Mouse (Mus musculus): ENCODE measurements around the gene Cs. TPM values are rescaled to one million over a fixed set of nuclear protein-coding genes. Genes with fewer than 3 reads are reported as not detected.

Cs gene
- total and polyA plus RNA-seq, 2 experiments from 2014 or later, result 625 to 796 TPM

GRCm38 (mm10) chr10:128298243-128298642 is 39.3 kb upstream of the Cs start:
- Histone ChIP-seq H3K4me1 (ENCODE audit: control insufficient read depth, insufficient read depth) (peaks cover 26% of the 10 kb centered on the region), H3K9me3 (replicated peaks; ENCODE audit: control insufficient read depth, low read length) (no peaks in the 10 kb centered on the region), H3K27ac (ENCODE audit: low read depth) (peak overlapping the region; percentile 79), H3K4me2 (ENCODE audit: low read depth, low read length) (no peak overlapping the region), H3K27me3 (ENCODE audit: control insufficient read depth, insufficient read depth, low read length) (no peaks in the 10 kb centered on the region), H3K4me3 (ENCODE audit: low read depth, low read length) (no peak overlapping the region), H3K9ac (replicated peaks; ENCODE audit: low read depth, low read length) (no peak overlapping the region; the same call in 1 of the 2 replicates), H3K36me3 (replicated peaks; ENCODE audit: control insufficient read depth, insufficient read depth, low read length) (peaks cover 2% of the 10 kb centered on the region; the same call in 1 of the 2 replicates)
- no peak for TF ChIP-seq CTCF (IDR thresholded peaks at IDR 0.05; ENCODE audit: low read depth)
- no peak for TF ChIP-seq EP300 (IDR thresholded peaks at IDR 0.05; ENCODE audit: low read depth)
- DNase-seq (ENCODE audit: low spot score) (no peak), ATAC-seq (ENCODE audit: insufficient read depth, low read depth) (no peak)
- WGBS, result 62% methylated on average over 6 of the region's 6 CpGs

DNA sequence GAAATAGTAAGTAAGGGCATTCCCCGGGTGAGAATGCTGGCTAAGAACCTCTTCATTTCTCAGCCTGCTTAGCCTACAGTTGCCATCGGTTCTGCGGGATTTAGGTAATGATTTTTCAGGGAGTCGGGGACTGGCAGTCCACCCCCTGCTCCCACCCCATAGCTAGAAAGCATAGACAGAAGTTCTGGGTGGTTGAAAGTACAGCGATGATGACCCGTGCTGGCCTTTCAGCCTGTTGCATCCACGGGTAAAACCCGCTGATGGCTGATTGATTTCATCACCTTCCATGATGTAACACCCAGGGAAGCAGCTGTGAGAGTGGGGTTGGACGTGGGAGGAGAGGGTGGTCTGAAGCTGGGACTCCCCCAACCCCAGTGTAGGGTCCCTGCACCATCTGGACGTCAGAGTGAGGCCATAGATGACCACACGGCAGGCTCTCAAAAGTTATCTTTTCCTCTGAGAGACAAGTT is 38.8 kb upstream of the Cs start, which contains the start of gene Il23a:
Gene Il23a (minus strand): TSS at position 51 of the 470 bp plus-strand sequence.
- WGBS, result 68% methylated on average over 11 of the region's 11 CpGs
- peak within 1 kb of the TSS; percentile 21 for H3K9ac ChIP-seq (replicated peaks; ENCODE audit: low read depth, low read length)
- no peaks in the 10 kb centered on the region for H3K9me3 ChIP-seq (replicated peaks; ENCODE audit: control insufficient read depth, low read length)
- peak within 1 kb of the TSS; percentile 14 for H3K4me3 ChIP-seq (ENCODE audit: low read depth, low read length)
- ATAC-seq (ENCODE audit: insufficient read depth, low read depth), result no peak
- DNase-seq (ENCODE audit: low spot score), result no peak
- H3K27me3 ChIP-seq (ENCODE audit: control insufficient read depth, insufficient read depth, low read length), result no peaks in the 10 kb centered on the region
- TF ChIP-seq CTCF (IDR thresholded peaks at IDR 0.05; ENCODE audit: low read depth), result no peak
- H3K27ac ChIP-seq (ENCODE audit: low read depth), result peak within 1 kb of the TSS; percentile 79
- no peaks in the 10 kb centered on the region for H3K36me3 ChIP-seq (replicated peaks; ENCODE audit: control insufficient read depth, insufficient read depth, low read length)
- peaks cover 28% of the 10 kb centered on the region for H3K4me1 ChIP-seq (ENCODE audit: control insufficient read depth, insufficient read depth)
- peak within 1 kb of the TSS; percentile 33 for H3K4me2 ChIP-seq (ENCODE audit: low read depth, low read length)

DNA sequence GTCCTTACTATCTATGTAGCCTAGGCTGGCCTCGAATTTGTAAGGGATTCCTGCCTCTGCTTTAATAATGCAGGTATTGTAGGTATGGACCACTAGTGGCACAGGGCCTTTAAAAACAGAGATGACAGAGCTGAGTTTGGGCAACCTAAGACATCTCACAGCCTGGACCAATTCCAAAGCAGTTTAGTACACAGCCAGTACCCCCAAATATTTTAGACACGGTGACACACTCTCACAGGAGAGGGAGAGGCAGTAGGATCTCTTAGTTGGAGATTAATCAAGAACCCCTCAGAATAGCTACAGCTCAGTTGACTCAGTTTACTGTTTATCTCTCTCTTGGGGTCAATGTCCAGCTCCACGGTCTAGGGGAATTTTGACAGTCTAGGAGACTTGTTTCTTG is 35.2 kb upstream of the Cs start:
- Histone ChIP-seq H3K27ac (ENCODE audit: low read depth) (peak overlapping the region; percentile 97), H3K4me2 (ENCODE audit: low read depth, low read length) (peak overlapping the region; percentile 72), H3K9ac (replicated peaks; ENCODE audit: low read depth, low read length) (peak overlapping the region; percentile 77), H3K27me3 (ENCODE audit: control insufficient read depth, insufficient read depth, low read length) (no peaks in the 10 kb centered on the region), H3K4me3 (ENCODE audit: low read depth, low read length) (peak overlapping the region; percentile 64), H3K4me1 (ENCODE audit: control insufficient read depth, insufficient read depth) (peaks cover 26% of the 10 kb centered on the region), H3K36me3 (replicated peaks; ENCODE audit: control insufficient read depth, insufficient read depth, low read length) (0 out of 2 replicates have a peak, but pooled peaks cover 3% of the 10 kb centered on the region), H3K9me3 (replicated peaks; ENCODE audit: control insufficient read depth, low read length) (no peaks in the 10 kb centered on the region)
- TF ChIP-seq EP300 (IDR thresholded peaks at IDR 0.05; ENCODE audit: low read depth) (no peak), CTCF (IDR thresholded peaks at IDR 0.05; ENCODE audit: low read depth) (no peak)
- WGBS, result 20% methylated on average over 3 of the region's 3 CpGs
- ATAC-seq (ENCODE audit: insufficient read depth, low read depth), result no peak
- no peak for DNase-seq (ENCODE audit: low spot score)

DNA sequence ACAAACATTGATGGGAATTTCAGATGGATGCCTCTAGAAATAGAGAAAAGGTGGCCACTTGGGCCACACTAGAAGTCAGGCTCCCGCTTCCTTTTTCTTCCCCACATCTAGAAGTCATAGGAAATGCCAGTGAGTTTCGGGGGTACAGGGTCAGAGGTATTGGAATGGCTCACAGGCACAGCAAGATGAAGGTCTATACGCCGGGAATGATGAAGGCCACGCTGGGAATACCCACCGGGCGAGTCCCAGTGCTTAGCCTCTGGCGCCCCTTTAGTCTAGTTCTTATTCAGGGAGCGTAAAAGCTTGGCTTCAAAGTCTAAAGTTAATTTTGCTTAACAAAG is 34.8 kb upstream of the Cs start:
- H3K9me3 ChIP-seq (replicated peaks; ENCODE audit: control insufficient read depth, low read length), result no peaks in the 10 kb centered on the region
- H3K27me3 ChIP-seq (ENCODE audit: control insufficient read depth, insufficient read depth, low read length), result no peaks in the 10 kb centered on the region
- ATAC-seq (ENCODE audit: insufficient read depth, low read depth), result peak; percentile 24; the same call in 1 of the 2 replicates
- WGBS, result 0% methylated on average over 9 of the region's 9 CpGs
- H3K4me1 ChIP-seq (ENCODE audit: control insufficient read depth, insufficient read depth), result peaks cover 22% of the 10 kb centered on the region
- peak overlapping the region; percentile 72 for H3K4me2 ChIP-seq (ENCODE audit: low read depth, low read length)
- 0 out of 2 replicates have a peak, but pooled peaks cover 3% of the 10 kb centered on the region for H3K36me3 ChIP-seq (replicated peaks; ENCODE audit: control insufficient read depth, insufficient read depth, low read length)
- H3K9ac ChIP-seq (replicated peaks; ENCODE audit: low read depth, low read length), result peak overlapping the region; percentile 77
- DNase-seq (ENCODE audit: low spot score), result no peak
- peak overlapping the region; percentile 97 for H3K27ac ChIP-seq (ENCODE audit: low read depth)
- peak overlapping the region; percentile 64 for H3K4me3 ChIP-seq (ENCODE audit: low read depth, low read length)
- TF ChIP-seq CTCF (IDR thresholded peaks at IDR 0.05; ENCODE audit: low read depth) (no peak), EP300 (IDR thresholded peaks at IDR 0.05; ENCODE audit: low read depth) (no peak)

- peaks cover 19% of the 10 kb centered on the region for H3K4me1 ChIP-seq (ENCODE audit: control insufficient read depth, insufficient read depth)
- WGBS, result 2% methylated on average over 37 of the region's 37 CpGs
- H3K27me3 ChIP-seq (ENCODE audit: control insufficient read depth, insufficient read depth, low read length), result no peaks in the 10 kb centered on the region
- ATAC-seq (ENCODE audit: insufficient read depth, low read depth) (peak; percentile 98), DNase-seq (ENCODE audit: low spot score) (peak; percentile 99)
- H3K9ac ChIP-seq (replicated peaks; ENCODE audit: low read depth, low read length), result peak within 1 kb of the TSS; percentile 77
- H3K9me3 ChIP-seq (replicated peaks; ENCODE audit: control insufficient read depth, low read length), result no peaks in the 10 kb centered on the region
- peaks cover 9% of the 10 kb centered on the region for H3K36me3 ChIP-seq (replicated peaks; ENCODE audit: control insufficient read depth, insufficient read depth, low read length)
- peak within 1 kb of the TSS; percentile 72 for H3K4me2 ChIP-seq (ENCODE audit: low read depth, low read length)
- H3K27ac ChIP-seq (ENCODE audit: low read depth), result peak within 1 kb of the TSS; percentile 97
- peak; percentile 98 for TF ChIP-seq EP300 (IDR thresholded peaks at IDR 0.05; ENCODE audit: low read depth)
- no peak for TF ChIP-seq CTCF (IDR thresholded peaks at IDR 0.05; ENCODE audit: low read depth)
- peak within 1 kb of the TSS; percentile 64 for H3K4me3 ChIP-seq (ENCODE audit: low read depth, low read length)
Observed at GRCm38 (mm10) chr10:128303126-128304021, 34.2 kb upstream of the Cs start, which contains the start of gene Pan2. Pan2 (plus strand) TSS chr10:128303335.
